Mouse (Mus musculus) monocyte, adult 59 days (primary cell): ENCODE data around the gene Gm266. TPM values are rescaled to one million over a fixed set of nuclear protein-coding genes. Genes with fewer than 3 reads are reported as not detected.

Source experiments
- total RNA-seq, 2 experiments: library from RNA; stranded (reverse); gene quantifications; one replicate each; pipeline ENCODE4 v1.2.4; 2023

The Gm266 gene
- total RNA-seq: not detected

GRCm38 (mm10) chr12:111485652-111486306, at the start of gene Gm266:
Gene Gm266 (minus strand): TSS chr12:111485823.

GRCm38 (mm10) chr12:111442309-111443010, 43.2 kb downstream of the Gm266 start, which contains the start of gene Tnfaip2:
Gene Tnfaip2 (plus strand): TSS chr12:111442469.

Other genes starting within 250 kb of the Gm266 start
- gene Amn, start 214.7 kb downstream of the Gm266 start, total RNA-seq: 1 to 10 TPM; 1.0 to 1.4 TPM
- 10 to 100 TPM; 92.7 to 98.8 TPM for gene Cdc42bpb, start 108.1 kb downstream of the Gm266 start, total RNA-seq
- not detected for gene Lbhd2, start 79.0 kb downstream of the Gm266 start, total RNA-seq
- 1 to 10 TPM; 2.1 to 2.3 TPM for gene Exoc3l4, start 68.8 kb downstream of the Gm266 start, total RNA-seq
- gene Tnfaip2, start 43.4 kb downstream of the Gm266 start, total RNA-seq: 100 to 1,000 TPM; 278 to 292 TPM
- 100 to 1,000 TPM; 665 to 707 TPM for gene Eif5, start 52.2 kb upstream of the Gm266 start, total RNA-seq
- 10 to 100 TPM; 75.3 to 78.6 TPM for gene Mark3, start 88.7 kb upstream of the Gm266 start, total RNA-seq
- gene Ckb, start 186.5 kb upstream of the Gm266 start, total RNA-seq: 10 to 100 TPM; 49.9 to 50.1 TPM
- 1 to 10 TPM; 7.4 to 7.9 TPM for gene Trmt61a, start 192.3 kb upstream of the Gm266 start, total RNA-seq
- gene Bag5, start 227.4 kb upstream of the Gm266 start, total RNA-seq: 10 to 100 TPM; 18.2 to 21.6 TPM
- 10 to 100 TPM; 28.1 to 29.9 TPM for gene Apopt1, start 227.4 kb upstream of the Gm266 start, total RNA-seq